ENCODE assay signal across 9 mouse cellular contexts in the genomic region with DNA sequence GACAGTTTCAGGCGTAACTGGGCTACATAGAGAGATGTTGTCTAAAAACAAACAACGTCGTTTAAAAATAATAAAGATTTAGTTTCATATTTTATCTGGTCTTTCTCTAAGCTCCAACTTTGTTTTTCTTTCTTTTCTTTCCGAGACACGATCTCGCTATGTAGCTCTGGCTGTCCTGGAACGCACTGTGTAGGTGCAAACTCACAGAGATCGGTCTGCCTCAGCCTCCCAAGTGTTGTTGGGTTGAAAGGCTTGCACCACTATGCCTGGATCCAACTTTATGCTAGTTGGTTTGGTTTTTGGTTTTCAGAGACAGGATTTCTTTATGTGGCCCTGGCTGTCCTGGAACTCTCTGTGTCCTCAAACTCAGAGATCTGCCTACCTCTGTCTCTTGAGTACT. TPM values are rescaled to one million over a fixed set of nuclear protein-coding genes. Genes with fewer than 3 reads are reported as not detected.
A peak's percentile ranks its signal among the peaks of the same experiment; 100 is the strongest.
DNase-seq lines count a peak whose midpoint lies in the region; ATAC-seq and TF ChIP-seq lines count a peak whose summit lies in the region.
"Had no signal": no experiment of that assay in that cellular context is flagged by ENCODE, and none has a peak within 500 bp of the region (broad histone marks: within the 10 kb centered on the region; RNA-seq: fewer than 3 reads in every experiment).

No protein-coding gene starts in this region.

- peak overlapping the region; percentile 92 for H3K9ac ChIP-seq in ES-Bruce4 (ENCODE audit: low read depth, poor library complexity, severe bottlenecking)
- peak overlapping the region; percentile 94; the same call in 1 of the 2 replicates for H3K9ac ChIP-seq in forebrain, postnatal 0 days
- peak overlapping the region; percentile 60 for H3K9ac ChIP-seq in liver, embryonic 15.5 days

- no peak for DNase-seq in heart, embryonic 10.5 days (ENCODE audit: low spot score)
- DNase-seq in heart, postnatal 4 days, result no peak
- DNase-seq in forebrain, postnatal 0 days, result no peak
- no peak for DNase-seq in retina, postnatal 1 day
- no peak for DNase-seq in gastrocnemius, postnatal 10 days
- DNase-seq in kidney, postnatal 25 days, result no peak
- DNase-seq: right cerebral cortex, postnatal 4 days had no signal

- H3K27ac ChIP-seq in heart, embryonic 10.5 days, result peak overlapping the region; percentile 98
- H3K27ac ChIP-seq in ES-Bruce4 (ENCODE audit: insufficient read depth, low read length), result no peak overlapping the region
- no peak overlapping the region for H3K27ac ChIP-seq in forebrain, postnatal 0 days (ENCODE audit: low read depth, low read length)
- peak overlapping the region; percentile 88 for H3K27ac ChIP-seq in liver, embryonic 15.5 days (replicated peaks)

- WGBS in heart, embryonic 10.5 days, result 69% methylated on average over 8 of the region's 8 CpGs
- WGBS in forebrain, postnatal 0 days, result 81% methylated on average over 8 of the region's 8 CpGs
- WGBS in liver, embryonic 15.5 days (ENCODE audit: insufficient replicate concordance), result 61% methylated on average over 8 of the region's 8 CpGs

- H3K4me2 ChIP-seq in forebrain, postnatal 0 days (ENCODE audit: low read depth), result peak overlapping the region; percentile 46
- H3K4me2 ChIP-seq in liver, embryonic 15.5 days, result peak overlapping the region; percentile 72

- peak overlapping the region; percentile 100 for H3K4me3 ChIP-seq in heart, embryonic 10.5 days
- H3K4me3 ChIP-seq in ES-Bruce4 (ENCODE audit: low read depth, low read length), result peak overlapping the region; percentile 55
- H3K4me3 ChIP-seq in forebrain, postnatal 0 days (ENCODE audit: low read depth, low read length), result peak overlapping the region; percentile 85
- peak overlapping the region; percentile 84 for H3K4me3 ChIP-seq in liver, embryonic 15.5 days (replicated peaks)

- peaks cover 16% of the 10 kb centered on the region; the same call in 1 of the 2 replicates for H3K4me1 ChIP-seq in heart, embryonic 10.5 days
- H3K4me1 ChIP-seq in ES-Bruce4 (ENCODE audit: control insufficient read depth, insufficient read depth, low read length), result no peaks in the 10 kb centered on the region
- H3K4me1 ChIP-seq in forebrain, postnatal 0 days (ENCODE audit: insufficient read depth), result 0 out of 2 replicates have a peak, but pooled peaks cover 14% of the 10 kb centered on the region
- peaks cover 36% of the 10 kb centered on the region for H3K4me1 ChIP-seq in liver, embryonic 15.5 days (replicated peaks)

- TF ChIP-seq POLR2A in ES-Bruce4 (IDR thresholded peaks at IDR 0.05; ENCODE audit: insufficient read depth, low read length), result no peak

- TF ChIP-seq EP300 in ES-Bruce4 (IDR thresholded peaks at IDR 0.05; ENCODE audit: insufficient read depth, low read depth, low read length), result no peak

- no peak for ATAC-seq in forebrain, postnatal 0 days
- no peak for ATAC-seq in liver, embryonic 15.5 days (ENCODE audit: insufficient read depth)

- no peaks in the 10 kb centered on the region for H3K9me3 ChIP-seq in heart, embryonic 10.5 days
- H3K9me3 ChIP-seq in ES-Bruce4 (replicated peaks; ENCODE audit: control insufficient read depth, insufficient read depth, low read length, poor library complexity, severe bottlenecking), result no peaks in the 10 kb centered on the region
- H3K9me3 ChIP-seq in forebrain, postnatal 0 days (ENCODE audit: low read length), result no peaks in the 10 kb centered on the region
- H3K9me3 ChIP-seq in liver, embryonic 15.5 days (replicated peaks), result no peaks in the 10 kb centered on the region

- H3K36me3 ChIP-seq in heart, embryonic 10.5 days, result peaks cover 17% of the 10 kb centered on the region
- H3K36me3 ChIP-seq in ES-Bruce4 (ENCODE audit: control insufficient read depth, insufficient read depth, low read length, poor library complexity, severe bottlenecking), result peaks cover 4% of the 10 kb centered on the region; the same call in 1 of the 2 replicates
- H3K36me3 ChIP-seq in forebrain, postnatal 0 days (ENCODE audit: insufficient read depth), result no peaks in the 10 kb centered on the region
- peaks cover 23% of the 10 kb centered on the region for H3K36me3 ChIP-seq in liver, embryonic 15.5 days (replicated peaks)

- H3K27me3 ChIP-seq in heart, embryonic 10.5 days (ENCODE audit: insufficient read depth, poor library complexity, severe bottlenecking), result no peaks in the 10 kb centered on the region
- H3K27me3 ChIP-seq in ES-Bruce4 (ENCODE audit: control insufficient read depth, insufficient read depth, low read length, poor library complexity, severe bottlenecking), result no peaks in the 10 kb centered on the region
- H3K27me3 ChIP-seq in forebrain, postnatal 0 days (ENCODE audit: insufficient read depth, low read length), result no peaks in the 10 kb centered on the region
- H3K27me3 ChIP-seq in liver, embryonic 15.5 days, result no peaks in the 10 kb centered on the region

- no peak for TF ChIP-seq CTCF in ES-Bruce4 (IDR thresholded peaks at IDR 0.05; ENCODE audit: low read depth, low read length)
- no peak for TF ChIP-seq CTCF in forebrain, postnatal 0 days (IDR thresholded peaks at IDR 0.05; ENCODE audit: low read depth)

RNA-seq across cellular contexts. Expression of a gene that starts 0.8 kb away (rescaled TPM):
- 11.8 and 12.8 TPM in 2 replicates for polyA plus RNA-seq in heart, embryonic 10.5 days (2016; fragmentation: Nextera tagmentation; extraction: Ambion mirVana)
- total RNA-seq in heart, postnatal 4 days (2021), result 1 to 10 TPM; 8.4 to 9.7 TPM
- polyA plus RNA-seq in ES-Bruce4 (2011; ENCODE audit: insufficient read depth, insufficient read length, low read depth, missing spikeins), result 9.7 and 12.1 TPM in 2 replicates
- total RNA-seq in forebrain, postnatal 0 days (2014; rRNA removed), result 3.1 and 4.3 TPM in 2 replicates
- 6.7 and 8.0 TPM in 2 replicates for polyA plus RNA-seq in forebrain, postnatal 0 days (2015; fragmentation: Nextera tagmentation; extraction: Ambion mirVana)
- polyA plus RNA-seq in liver, embryonic 15.5 days (2015; fragmentation: Nextera tagmentation; extraction: Ambion mirVana), result 9.8 and 9.9 TPM in 2 replicates
- total RNA-seq in gastrocnemius, postnatal 10 days (2021), result 1 to 10 TPM; 3.5 to 3.7 TPM

RNA-seq across cellular contexts. Expression of a gene that starts 1.0 kb away (rescaled TPM):
- polyA plus RNA-seq in heart, embryonic 10.5 days (2016; fragmentation: Nextera tagmentation; extraction: Ambion mirVana), result 54.3 and 60.4 TPM in 2 replicates
- total RNA-seq in heart, postnatal 4 days (2021), result 10 to 100 TPM; 27.7 to 28.8 TPM
- 82.2 and 86.3 TPM in 2 replicates for polyA plus RNA-seq in ES-Bruce4 (2011; ENCODE audit: insufficient read depth, insufficient read length, low read depth, missing spikeins)
- 34.2 and 51.8 TPM in 2 replicates for total RNA-seq in forebrain, postnatal 0 days (2014; rRNA removed)
- polyA plus RNA-seq in forebrain, postnatal 0 days (2015; fragmentation: Nextera tagmentation; extraction: Ambion mirVana), result 56.3 and 69.2 TPM in 2 replicates
- polyA plus RNA-seq in liver, embryonic 15.5 days (2015; fragmentation: Nextera tagmentation; extraction: Ambion mirVana), result 18.9 and 23.5 TPM in 2 replicates
- total RNA-seq in gastrocnemius, postnatal 10 days (2021), result 10 to 100 TPM; 36.8 to 43.3 TPM

Comparison
In these comparisons a context has a peak if more than half of its experiments do, and no peak if none do; other contexts are left out.
1. H3K27ac ChIP-seq: peak in heart, embryonic 10.5 days (single experiment) and liver, embryonic 15.5 days (single experiment); none in ES-Bruce4 (single experiment) and forebrain, postnatal 0 days (single experiment).
2. Peak in every context shown above with its lines, with median percentiles within 50 percentile points of each other: H3K4me3 ChIP-seq and H3K9ac ChIP-seq.